Mouse (Mus musculus) large intestine, adult 2 months (tissue): ENCODE data around the gene Actrt2. TPM values are rescaled to one million over a fixed set of nuclear protein-coding genes. Genes with fewer than 3 reads are reported as not detected.

Experiments
- DNase-seq: peaks from one replicate; pipeline ENCODE4 v3.0.0-alpha.2; 2012; ENCODE audit warnings: low read depth, low spot score
- WGBS: fragments of 180-500 bp; shearing (Covaris S2); methylation state at CpG from one replicate; pipeline ENCODE4 v1.1.7; 2018; 5-methylcytosine and 5-hydroxymethylcytosine counted together
- polyA plus RNA-seq: library from polyadenylated mRNA; depleted of rRNA; stranded (reverse); fragments of >200 nt; gene quantifications from 2 replicates; pipeline ENCODE4 v1.2.3, GENCODE M21; 2012

Gene Actrt2
- polyA plus RNA-seq, 1 experiment = not detected

DNA sequence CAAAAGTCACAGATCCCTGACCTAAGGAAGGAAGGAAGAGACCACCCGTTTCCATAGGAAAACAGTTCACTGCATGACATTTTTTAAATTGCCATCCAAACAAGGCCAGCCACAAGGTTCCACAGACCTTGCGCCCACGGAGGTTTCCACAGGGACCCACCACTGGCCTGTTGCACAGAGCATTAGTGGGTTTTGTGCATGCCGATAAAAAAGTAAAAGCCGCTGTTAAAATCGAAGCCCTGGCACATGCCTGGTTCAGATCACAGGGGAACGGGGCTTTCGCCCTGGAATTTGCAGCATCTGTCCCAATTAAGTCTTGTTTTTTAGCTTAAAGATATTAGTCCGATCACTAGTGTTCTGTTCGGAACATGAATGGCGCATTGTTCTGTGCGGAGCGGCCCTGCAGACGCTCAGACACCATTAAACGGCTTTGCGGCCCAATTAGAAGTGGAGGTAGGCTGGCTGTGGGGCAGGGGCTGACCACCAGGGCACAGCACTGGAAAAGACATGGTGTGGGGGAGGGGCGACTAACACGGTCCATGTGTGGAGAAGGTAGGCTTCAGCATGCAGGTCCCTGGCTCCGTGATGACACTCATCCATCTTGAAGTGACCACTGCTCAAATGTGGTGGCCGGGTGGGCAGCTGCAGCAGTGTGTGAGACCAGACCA, 25.8 kb upstream of the Actrt2 start:
- 68% methylated on average over 20 of the region's 20 CpGs for WGBS
- DNase-seq = no peak

DNA sequence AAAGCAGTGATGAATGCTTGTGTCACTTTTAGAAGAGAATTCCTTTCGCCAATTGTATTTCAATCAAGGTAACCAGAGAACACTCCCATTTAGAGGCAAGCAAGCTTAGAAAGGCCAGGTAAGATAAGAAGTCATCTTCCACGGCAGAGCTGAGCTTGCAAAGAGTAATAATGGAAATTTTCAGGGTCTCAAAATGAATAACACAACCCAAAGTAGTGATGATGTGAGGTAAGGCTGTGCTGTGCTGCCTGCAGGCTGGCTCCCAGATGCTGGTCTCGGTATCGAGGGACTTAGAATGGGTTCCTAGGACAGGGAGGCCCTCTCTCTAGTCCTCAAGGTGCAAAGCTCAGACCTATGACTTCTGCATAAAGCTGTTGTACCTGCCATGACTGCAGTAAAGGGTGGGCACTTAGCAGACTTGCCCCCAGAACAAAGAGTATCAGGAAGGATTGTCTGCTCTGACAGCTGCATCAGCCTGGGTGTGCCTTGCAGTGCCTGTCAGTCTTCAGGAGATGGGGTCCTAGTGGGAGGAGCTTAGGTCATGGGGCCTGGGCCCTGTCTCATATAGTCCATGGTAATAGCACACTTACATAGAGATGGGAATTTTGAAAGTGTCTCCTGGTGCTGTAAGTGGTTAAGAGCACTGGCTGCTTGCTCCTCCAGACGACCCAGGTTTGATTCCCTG, 15.5 kb upstream of the Actrt2 start:
- 68% methylated on average over 5 of the region's 5 CpGs for WGBS
- DNase-seq = no peak

DNA sequence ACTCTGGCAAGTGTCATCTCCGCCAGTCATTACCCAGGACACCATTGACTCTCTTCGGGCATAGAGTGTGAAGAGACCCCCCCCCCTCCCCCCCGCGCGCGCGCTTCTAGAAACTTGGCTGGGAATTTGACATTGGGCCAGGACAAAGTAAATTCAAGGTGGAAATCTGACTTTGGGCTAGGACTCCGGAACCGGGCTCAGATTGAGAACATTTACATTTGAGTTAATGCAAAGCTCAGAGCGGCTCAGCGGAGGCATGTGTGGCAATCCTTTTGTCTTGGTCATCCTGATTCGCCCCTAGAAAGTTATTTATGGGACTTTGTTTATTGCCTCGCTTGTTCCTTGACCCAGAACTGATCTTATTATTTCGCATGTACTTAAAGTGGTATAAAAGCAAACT, 14.6 kb upstream of the Actrt2 start:
- WGBS = 44% methylated on average over 14 of the region's 14 CpGs
- DNase-seq = no peak

- DNase-seq = no peak
- WGBS = 62% methylated on average over 10 of the region's 10 CpGs
Measured at GRCm38 (mm10) chr4:154675441-154676000, 7.9 kb upstream of the Actrt2 start.

GRCm38 (mm10) chr4:154674966-154675365, 7.3 kb upstream of the Actrt2 start:
- 33% methylated on average over 15 of the region's 15 CpGs for WGBS
- DNase-seq = no peak

GRCm38 (mm10) chr4:154674541-154674940, 6.9 kb upstream of the Actrt2 start:
- 4% methylated on average over 12 of the region's 12 CpGs for WGBS
- peak; percentile 1 for DNase-seq

DNA sequence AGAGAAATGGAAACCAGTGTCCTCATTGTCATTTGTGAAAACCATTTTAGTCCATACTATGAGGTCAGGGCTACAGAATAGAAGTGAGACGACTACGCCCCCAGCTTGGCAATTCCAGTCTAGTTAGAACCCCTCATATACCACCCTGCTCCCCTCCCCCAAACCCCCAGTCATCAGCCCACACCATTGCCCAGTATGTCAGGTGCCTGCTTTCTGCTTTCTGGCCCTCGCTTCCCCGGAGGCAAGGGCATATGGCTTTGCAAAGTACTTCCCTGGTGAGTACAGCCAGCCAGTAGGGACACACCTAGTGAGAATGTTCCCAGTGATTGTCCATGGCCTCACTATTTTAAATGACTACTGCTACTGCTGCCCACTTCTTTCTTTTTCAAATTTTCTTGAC, 6.3 kb upstream of the Actrt2 start:
- no peak for DNase-seq

DNA sequence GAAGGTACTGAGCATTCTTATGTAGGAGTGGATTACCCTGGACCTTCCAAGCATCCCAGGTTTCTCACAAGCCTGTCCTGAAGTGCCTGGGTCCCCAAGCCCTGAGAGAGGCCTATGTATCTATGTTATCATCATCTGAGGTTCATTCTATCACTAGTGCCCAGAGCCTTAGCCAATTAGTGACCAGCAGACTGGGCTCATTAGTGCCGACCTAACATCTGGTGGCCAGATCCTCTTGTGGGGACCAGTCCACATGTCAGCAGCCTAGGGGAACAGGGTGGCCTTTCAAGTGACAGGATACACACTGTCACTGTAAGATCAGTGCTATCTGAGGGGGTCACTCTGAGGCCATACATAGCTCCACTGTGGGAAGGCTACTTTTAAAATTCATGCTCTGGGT, 4.4 kb upstream of the Actrt2 start:
- no peak for DNase-seq
- 53% methylated on average over 1 of the region's 1 CpGs for WGBS

More for the DNA sequence above, 6.3 kb upstream of the Actrt2 start:
- 86% methylated on average over 4 of the region's 4 CpGs for WGBS

- WGBS = 23% methylated on average over 8 of the region's 8 CpGs
- no peak for DNase-seq
Measured at GRCm38 (mm10) chr4:154671232-154671912, 3.7 kb upstream of the Actrt2 start.

DNA sequence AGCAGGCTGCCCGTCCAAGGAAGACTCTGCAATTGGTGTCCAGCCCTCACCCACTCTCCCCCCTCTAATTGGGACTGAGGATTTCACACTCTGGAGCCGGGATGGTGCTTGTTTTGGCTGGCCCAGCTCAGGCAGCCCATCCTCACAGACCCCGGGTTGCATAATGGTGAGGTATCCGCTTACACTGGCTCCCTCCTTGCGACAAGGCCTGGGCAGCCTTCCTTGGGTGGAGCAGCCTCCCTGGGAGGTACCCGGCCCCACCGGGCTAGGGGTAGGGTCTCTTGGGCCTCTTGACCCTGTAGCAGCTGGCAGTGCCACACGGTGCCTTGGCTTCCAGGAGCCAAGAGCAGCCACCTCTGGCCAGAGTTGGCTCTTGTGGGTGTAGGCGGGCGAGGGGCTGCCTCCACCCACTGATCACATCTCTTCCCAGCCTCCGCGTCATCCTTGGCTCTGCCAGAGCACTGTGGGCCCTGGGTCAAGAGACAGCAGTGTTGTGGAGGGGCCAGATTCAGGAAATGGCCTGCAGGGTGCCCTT, 4.9 kb downstream of the Actrt2 start:
- DNase-seq = no peak
- WGBS = 73% methylated on average over 12 of the region's 12 CpGs

- no peak for DNase-seq
Measured at GRCm38 (mm10) chr4:154661256-154661655, 6.4 kb downstream of the Actrt2 start.

DNA sequence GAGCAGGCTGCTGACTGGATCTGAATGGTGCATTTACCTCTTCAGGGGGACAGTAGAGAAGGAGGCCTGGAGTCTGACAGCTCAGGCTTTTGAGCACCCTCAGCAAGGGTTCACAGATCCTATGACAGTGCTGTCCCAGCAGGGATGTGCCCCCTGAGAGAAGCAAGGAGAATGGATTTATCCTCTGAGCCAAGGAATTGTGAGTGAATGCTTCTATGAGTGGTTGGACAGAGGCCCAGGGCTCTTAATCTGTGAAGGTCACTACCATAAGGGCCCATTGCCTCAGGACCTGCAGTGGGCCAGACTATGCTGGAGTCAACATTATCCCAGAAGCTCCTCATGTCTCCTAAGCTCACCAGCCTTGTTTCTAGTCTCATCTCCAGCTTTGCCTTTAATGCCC, 7.6 kb downstream of the Actrt2 start:
- DNase-seq = no peak

More at GRCm38 (mm10) chr4:154661256-154661655, 6.4 kb downstream of the Actrt2 start:
- 32% methylated on average over 6 of the region's 6 CpGs for WGBS

DNA sequence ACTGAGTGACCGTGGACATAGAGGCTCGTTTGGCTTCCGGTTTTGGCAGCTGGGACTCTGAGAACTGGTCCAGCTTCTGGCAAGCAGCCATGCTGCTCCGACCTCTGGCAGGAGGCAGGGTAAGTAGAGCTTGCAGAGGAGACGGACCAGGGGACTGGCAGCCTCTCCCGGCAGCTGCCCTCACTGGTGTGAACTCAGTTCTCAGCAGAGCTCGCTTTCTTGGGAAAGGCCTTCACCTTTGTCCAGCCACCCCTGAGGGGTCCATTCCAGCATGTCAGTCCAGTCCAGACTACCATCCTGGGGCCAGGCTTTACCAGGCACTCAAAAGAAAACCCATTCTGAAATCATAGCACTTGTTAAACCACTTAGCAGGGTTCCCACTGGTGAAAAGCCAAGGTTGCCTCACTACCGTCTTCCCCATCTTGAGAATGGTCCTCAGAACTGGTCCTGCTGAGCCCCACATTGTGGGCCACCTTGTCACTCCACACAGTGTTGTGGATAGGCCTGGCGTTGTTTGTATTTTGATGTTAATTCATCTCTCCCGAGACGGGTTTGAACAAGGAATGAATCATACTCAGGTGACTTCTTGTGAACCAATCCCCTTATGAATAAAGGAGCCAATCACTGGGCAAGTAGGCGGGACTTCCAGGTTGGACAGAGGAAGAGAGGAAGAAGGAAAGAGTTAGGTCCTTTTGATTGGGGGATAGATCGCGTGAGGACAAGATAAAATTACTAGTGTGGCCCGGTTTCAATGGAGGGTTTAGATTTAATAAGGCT, 12.3 kb downstream of the Actrt2 start:
- DNase-seq = no peak
- 70% methylated on average over 15 of the region's 15 CpGs for WGBS

- 19% methylated on average over 5 of the region's 5 CpGs for WGBS
- DNase-seq = no peak
Measured at GRCm38 (mm10) chr4:154652494-154652893, 15.2 kb downstream of the Actrt2 start.

- 78% methylated on average over 19 of the region's 19 CpGs for WGBS
- no peak for DNase-seq
Measured at GRCm38 (mm10) chr4:154649083-154649747, 18.5 kb downstream of the Actrt2 start.

GRCm38 (mm10) chr4:154642496-154642895, 25.2 kb downstream of the Actrt2 start:
- no peak for DNase-seq
- WGBS = 3% methylated on average over 6 of the region's 6 CpGs

- WGBS = 8% methylated on average over 32 of the region's 32 CpGs
- no peak for DNase-seq
Measured at GRCm38 (mm10) chr4:154641296-154642110, 26.2 kb downstream of the Actrt2 start.
